Mouse (Mus musculus) C2C12 (cell line): ENCODE results near the gene Sys1.

ENCODE experiments used
- CEBPB ChIP-seq: IDR thresholded peaks from one replicate; pipeline ENCODE4 v1.6.1; 2011; ENCODE audit warnings: low read depth, mild to moderate bottlenecking, control low read depth, moderate library complexity
- CTCF ChIP-seq: IDR thresholded peaks from one replicate; pipeline ENCODE4 v1.5.1; 2011; ENCODE audit not compliant: control insufficient read depth, insufficient read depth, insufficient read length
- MAX ChIP-seq: IDR thresholded peaks from one replicate; pipeline ENCODE4 v1.6.1; 2011; ENCODE audit warnings: mild to moderate bottlenecking, control low read depth

DNA sequence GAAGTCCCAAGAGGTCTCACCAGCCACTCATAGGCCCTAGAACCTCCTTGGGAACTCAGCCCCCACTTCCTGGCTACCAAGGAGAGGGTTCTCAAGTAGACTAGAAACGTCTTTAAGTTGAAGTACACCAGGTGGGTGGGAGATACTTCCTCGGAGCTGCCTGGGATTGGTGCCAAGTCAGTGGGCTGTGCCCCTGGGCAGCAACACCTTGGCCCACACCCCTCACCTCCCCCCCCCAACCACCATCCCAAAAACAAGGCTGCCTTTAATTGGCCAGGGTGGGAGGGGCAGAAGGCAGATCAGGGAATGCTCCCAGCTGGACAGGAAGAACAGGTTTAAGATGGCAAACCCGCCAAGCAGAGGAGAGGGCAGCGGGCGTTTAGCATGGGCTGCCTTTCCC, 16.4 kb upstream of the Sys1 start:
- no peak for TF ChIP-seq MAX
- no peak for TF ChIP-seq CTCF
- no peak for TF ChIP-seq CEBPB
